Mouse (Mus musculus) heart, embryonic 13.5 days (tissue): ENCODE data around the gene Pcsk5. TPM values are rescaled to one million over a fixed set of nuclear protein-coding genes. Genes with fewer than 3 reads are reported as not detected.

Source experiments
- ATAC-seq: fragments of 200-750 bp; cut with Nextera tagmentation; 2 replicates; pipeline ENCODE4 v1.8.0; 2017; ENCODE audit warnings: moderate TSS enrichment; ENCODE audit not compliant: insufficient number of reproducible peaks, low FRiP score, low TSS enrichment; ENCODE audit errors: extremely low read depth
- H3K27ac ChIP-seq: fragments of 300-500 bp; sonication (generic); replicated peaks from 2 replicates; pipeline ENCODE4 v1.5.1; 2015; ENCODE audit warnings: moderate library complexity, mild to moderate bottlenecking, inconsistent platforms
- H3K27me3 ChIP-seq: fragments of 300-500 bp; sonication (generic); replicated peaks from 2 replicates; pipeline ENCODE4 v1.6.1; 2015; ENCODE audit warnings: mild to moderate bottlenecking, inconsistent platforms
- H3K36me3 ChIP-seq: fragments of 300-500 bp; sonication (generic); 2 replicates; pipeline ENCODE4 v1.6.1; 2015; ENCODE audit warnings: mild to moderate bottlenecking, inconsistent platforms
- H3K4me1 ChIP-seq: fragments of 300-500 bp; sonication (generic); 2 replicates; pipeline ENCODE4 v1.6.1; 2015; ENCODE audit warnings: inconsistent platforms
- H3K4me2 ChIP-seq: fragments of 300-500 bp; sonication (generic); 2 replicates; pipeline ENCODE4 v1.6.1; 2015; ENCODE audit warnings: inconsistent platforms, mild to moderate bottlenecking, moderate library complexity
- H3K4me3 ChIP-seq: fragments of 300-500 bp; sonication (generic); 2 replicates; pipeline ENCODE4 v1.5.1; 2015; ENCODE audit warnings: moderate library complexity, mild to moderate bottlenecking, inconsistent platforms
- H3K9ac ChIP-seq: fragments of 300-500 bp; sonication (generic); 2 replicates; pipeline ENCODE4 v1.6.1; 2015; ENCODE audit warnings: inconsistent platforms, mild to moderate bottlenecking, moderate library complexity
- H3K9me3 ChIP-seq: fragments of 300-500 bp; sonication (generic); 2 replicates; pipeline ENCODE4 v1.6.1; 2016; ENCODE audit warnings: inconsistent platforms
- WGBS: fragments of 180-500 bp; shearing (Covaris S2); methylation state at CpG from one replicate; pipeline ENCODE4 v1.1.7; 2015; ENCODE audit warnings: mixed read lengths; 5-methylcytosine and 5-hydroxymethylcytosine counted together
- polyA plus RNA-seq: library from polyadenylated mRNA; unstranded; fragments of >200 nt; fragmentation: Nextera tagmentation; extraction: Ambion mirVana; gene quantifications from 2 replicates; pipeline ENCODE4 v1.2.1, GENCODE M21; 2015

Gene Pcsk5
- polyA plus RNA-seq, 1 experiment from 2014 or later = 17.0 TPM

DNA sequence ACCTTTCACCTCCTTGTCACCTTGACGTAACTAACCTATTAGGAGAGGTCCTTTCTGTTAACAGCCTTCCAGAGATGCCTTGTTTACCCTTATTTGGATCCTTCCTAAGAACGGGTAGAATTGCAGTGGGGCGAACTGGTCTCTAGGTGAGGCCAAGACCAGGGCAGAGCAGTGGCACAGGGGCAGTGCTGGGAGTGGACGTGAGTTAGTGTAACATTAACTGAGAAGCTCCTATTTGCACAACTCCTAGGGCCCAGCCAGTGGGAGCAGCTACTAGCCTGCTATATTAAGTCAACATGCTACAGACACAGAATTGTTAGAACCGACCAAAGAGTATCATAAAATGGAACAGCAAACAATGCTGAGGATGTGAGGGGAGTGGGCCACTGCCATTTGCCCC is 30.8 kb downstream of the Pcsk5 start:
- Histone ChIP-seq H3K27me3 (no peaks in the 10 kb centered on the region), H3K9me3 (no peaks in the 10 kb centered on the region), H3K27ac (no peak overlapping the region), H3K4me1 (no peaks in the 10 kb centered on the region), H3K36me3 (no peaks in the 10 kb centered on the region), H3K4me3 (no peak overlapping the region), H3K9ac (no peak overlapping the region), H3K4me2 (no peak overlapping the region)
- WGBS = 75% methylated on average over 5 of the region's 5 CpGs
- ATAC-seq = no peak

DNA sequence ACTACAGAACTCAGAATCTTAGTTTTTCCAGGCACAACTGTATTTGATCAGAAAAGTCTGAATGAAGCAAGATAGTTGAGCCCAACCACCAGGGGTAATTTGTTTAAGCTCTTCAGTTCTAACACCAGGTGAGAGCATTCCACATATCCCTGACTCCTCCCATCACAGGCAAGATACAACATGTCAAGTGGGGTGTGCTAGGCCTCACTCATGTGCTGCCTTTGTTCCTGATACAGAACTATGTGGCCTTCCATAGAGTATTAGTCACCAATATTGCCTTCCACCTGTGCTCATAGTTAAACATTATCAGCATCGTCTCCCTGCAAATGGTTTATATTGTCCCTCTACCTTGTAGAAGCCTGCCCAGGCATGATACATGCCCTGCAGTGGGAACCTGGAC is 36.6 kb downstream of the Pcsk5 start:
- Histone ChIP-seq H3K9ac (no peak overlapping the region), H3K4me2 (no peak overlapping the region), H3K9me3 (no peaks in the 10 kb centered on the region), H3K4me1 (no peaks in the 10 kb centered on the region), H3K27me3 (no peaks in the 10 kb centered on the region), H3K27ac (no peak overlapping the region), H3K4me3 (no peak overlapping the region), H3K36me3 (no peaks in the 10 kb centered on the region)
- no peak for ATAC-seq
- 81% methylated on average over 1 of the region's 1 CpGs for WGBS

DNA sequence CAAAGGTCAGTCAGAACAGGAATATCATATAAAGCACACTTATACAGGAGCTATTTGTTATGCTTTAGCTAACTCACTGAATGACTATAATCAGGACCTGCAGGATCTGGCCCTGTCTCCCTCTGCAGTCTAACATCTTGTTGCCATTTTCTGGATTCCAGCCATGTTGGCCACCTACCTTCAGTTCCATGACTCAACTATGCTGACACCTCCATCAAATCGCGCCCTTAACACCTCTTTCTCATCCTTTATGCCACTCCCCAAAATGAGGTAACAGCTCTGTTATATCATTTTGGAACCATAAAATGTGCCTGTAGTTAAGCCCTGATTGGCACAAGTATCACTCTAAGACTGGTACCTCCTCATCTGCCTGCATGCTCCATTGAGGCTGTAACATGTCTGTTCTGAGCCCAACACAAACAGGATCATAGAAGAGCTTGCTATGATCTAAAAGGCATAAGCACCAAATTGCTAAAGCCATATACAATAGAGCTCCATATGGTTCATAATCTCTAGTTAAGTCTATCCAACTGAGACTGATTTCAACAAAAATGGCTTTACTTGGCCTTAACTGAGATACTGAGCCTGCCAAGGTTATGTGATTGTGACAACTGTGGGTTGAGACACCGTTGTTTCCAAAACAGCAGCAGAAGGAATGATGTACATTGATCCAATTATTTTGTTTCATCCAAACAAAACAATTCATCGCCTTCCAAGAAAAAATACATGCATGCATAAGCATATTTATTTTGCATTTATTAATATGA is 37.8 kb downstream of the Pcsk5 start:
- Histone ChIP-seq H3K4me1 (no peaks in the 10 kb centered on the region), H3K27me3 (no peaks in the 10 kb centered on the region), H3K9me3 (no peaks in the 10 kb centered on the region), H3K27ac (no peak overlapping the region), H3K4me2 (no peak overlapping the region), H3K36me3 (no peaks in the 10 kb centered on the region), H3K9ac (no peak overlapping the region), H3K4me3 (no peak overlapping the region)
- 88% methylated on average over 4 of the region's 4 CpGs for WGBS
- no peak for ATAC-seq

DNA sequence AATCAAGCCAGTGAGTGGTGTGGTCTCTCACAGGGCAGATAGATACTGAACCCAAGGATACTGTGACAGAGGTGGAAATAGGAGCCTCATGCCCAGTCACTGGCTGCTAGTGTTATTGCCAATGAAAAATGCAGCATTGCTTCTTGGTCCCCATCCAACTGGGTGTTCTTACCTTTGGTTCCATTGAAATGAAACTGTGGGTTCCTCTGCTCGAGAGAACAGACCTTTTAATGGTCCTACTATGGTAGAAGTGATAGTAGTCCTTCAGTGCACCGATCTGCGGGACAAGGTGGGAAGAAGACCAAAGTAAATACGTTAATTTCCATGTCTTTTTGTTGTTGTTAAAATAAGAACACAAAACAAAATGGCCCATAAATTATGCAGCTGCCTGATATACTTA is 44.0 kb downstream of the Pcsk5 start:
- no peak for ATAC-seq
- WGBS = 83% methylated on average over 4 of the region's 4 CpGs

DNA sequence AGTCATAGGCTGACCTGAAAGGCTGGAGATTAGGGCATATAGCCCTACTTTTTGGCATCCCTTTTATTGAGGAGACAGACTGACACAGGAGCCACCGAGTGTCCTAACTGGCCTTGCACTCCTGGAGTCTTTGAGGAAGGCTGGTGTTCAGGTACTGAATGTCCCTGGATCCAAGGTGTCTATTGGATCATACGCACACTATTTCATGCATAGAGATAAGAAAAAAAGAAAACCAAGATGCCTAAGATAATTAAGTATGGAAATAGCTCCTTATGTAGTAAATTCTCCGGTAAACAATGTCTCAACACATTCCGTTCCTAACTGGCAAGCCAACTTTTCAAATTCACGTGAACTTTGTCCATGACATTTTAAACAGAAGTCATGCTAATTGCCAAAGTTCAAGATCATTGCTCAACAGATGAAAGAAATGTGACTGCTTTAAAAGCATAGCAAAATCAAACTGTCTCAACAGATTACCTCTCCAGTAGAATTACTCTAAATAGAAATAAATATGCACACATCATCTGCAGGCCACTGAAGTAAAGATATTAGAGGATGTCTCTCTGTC is 45.9 kb downstream of the Pcsk5 start:
- no peak for ATAC-seq
- no peaks in the 10 kb centered on the region for H3K9me3 ChIP-seq
- H3K4me1 ChIP-seq = 0 out of 2 replicates have a peak, but pooled peaks cover 9% of the 10 kb centered on the region
- WGBS = 84% methylated on average over 5 of the region's 5 CpGs
- no peak overlapping the region for H3K4me2 ChIP-seq
- peaks cover 16% of the 10 kb centered on the region for H3K36me3 ChIP-seq
- H3K9ac ChIP-seq = no peak overlapping the region
- H3K27ac ChIP-seq = no peak overlapping the region
- H3K27me3 ChIP-seq = no peaks in the 10 kb centered on the region
- H3K4me3 ChIP-seq = no peak overlapping the region

More for the DNA sequence above, 44.0 kb downstream of the Pcsk5 start:
- Histone ChIP-seq H3K9me3 (no peaks in the 10 kb centered on the region), H3K4me2 (no peak overlapping the region), H3K36me3 (peaks cover 16% of the 10 kb centered on the region), H3K27ac (no peak overlapping the region), H3K9ac (no peak overlapping the region), H3K4me1 (0 out of 2 replicates have a peak, but pooled peaks cover 6% of the 10 kb centered on the region), H3K4me3 (no peak overlapping the region), H3K27me3 (no peaks in the 10 kb centered on the region)

DNA sequence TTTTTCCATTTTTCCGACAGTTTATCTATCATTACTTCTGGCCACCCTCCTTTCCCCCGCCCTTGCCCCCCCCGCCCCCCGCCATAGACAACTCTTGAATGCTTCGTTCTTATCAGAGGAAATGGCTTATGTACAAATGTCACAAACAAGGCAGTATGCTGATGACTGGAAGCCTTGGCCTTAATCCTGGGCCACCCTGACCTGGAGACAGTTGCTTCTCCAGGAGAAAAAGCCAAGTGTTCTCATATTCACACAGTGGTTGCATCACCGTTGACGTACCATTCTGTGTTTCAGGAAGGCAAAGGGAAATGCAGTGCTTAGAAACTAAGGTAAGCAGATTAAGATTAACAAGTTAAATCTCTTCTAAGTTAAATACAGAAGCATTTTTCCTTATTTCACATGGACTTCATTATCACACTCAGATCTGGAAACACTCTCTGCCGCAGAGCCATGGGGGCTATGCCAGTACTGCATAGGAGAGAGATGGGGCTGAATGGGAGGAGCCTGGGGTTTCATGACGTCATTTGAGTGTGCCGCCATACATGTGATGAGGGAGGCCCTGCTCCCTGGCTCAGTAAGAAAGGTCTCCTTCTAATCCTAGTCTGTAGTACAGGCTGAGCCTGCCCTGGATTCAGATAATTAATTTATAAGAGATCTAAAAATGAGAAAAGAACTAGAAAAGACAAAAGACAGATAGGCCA is 48.7 kb downstream of the Pcsk5 start:
- ATAC-seq = no peak
- no peaks in the 10 kb centered on the region for H3K27me3 ChIP-seq
- WGBS = 56% methylated on average over 10 of the region's 10 CpGs
- no peak overlapping the region for H3K9ac ChIP-seq
- peaks cover 16% of the 10 kb centered on the region for H3K36me3 ChIP-seq
- no peak overlapping the region for H3K4me3 ChIP-seq
- H3K27ac ChIP-seq = no peak overlapping the region
- H3K4me2 ChIP-seq = no peak overlapping the region
- H3K4me1 ChIP-seq = peaks cover 14% of the 10 kb centered on the region; the same call in 1 of the 2 replicates
- H3K9me3 ChIP-seq = no peaks in the 10 kb centered on the region

DNA sequence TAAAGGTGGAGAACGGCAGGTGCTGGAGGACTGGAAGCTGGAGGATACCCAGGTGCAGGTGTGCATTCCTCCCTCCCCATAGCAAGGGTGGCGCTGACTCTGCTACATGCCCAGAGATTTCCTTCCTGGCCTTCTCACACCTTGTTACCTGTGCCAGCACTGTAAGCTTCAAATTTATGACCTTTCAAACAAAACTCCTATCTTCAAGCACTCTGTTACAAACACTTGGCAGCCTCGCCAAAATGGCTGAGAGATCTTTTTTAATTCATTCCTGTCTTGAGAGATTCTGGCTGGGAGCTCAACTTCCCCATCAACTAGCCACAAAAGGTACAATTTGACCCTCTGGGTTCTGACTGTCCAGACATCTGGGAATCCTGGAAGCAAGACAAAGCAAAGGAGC is 50.7 kb downstream of the Pcsk5 start:
- H3K4me2 ChIP-seq = no peak overlapping the region
- H3K4me3 ChIP-seq = no peak overlapping the region

DNA sequence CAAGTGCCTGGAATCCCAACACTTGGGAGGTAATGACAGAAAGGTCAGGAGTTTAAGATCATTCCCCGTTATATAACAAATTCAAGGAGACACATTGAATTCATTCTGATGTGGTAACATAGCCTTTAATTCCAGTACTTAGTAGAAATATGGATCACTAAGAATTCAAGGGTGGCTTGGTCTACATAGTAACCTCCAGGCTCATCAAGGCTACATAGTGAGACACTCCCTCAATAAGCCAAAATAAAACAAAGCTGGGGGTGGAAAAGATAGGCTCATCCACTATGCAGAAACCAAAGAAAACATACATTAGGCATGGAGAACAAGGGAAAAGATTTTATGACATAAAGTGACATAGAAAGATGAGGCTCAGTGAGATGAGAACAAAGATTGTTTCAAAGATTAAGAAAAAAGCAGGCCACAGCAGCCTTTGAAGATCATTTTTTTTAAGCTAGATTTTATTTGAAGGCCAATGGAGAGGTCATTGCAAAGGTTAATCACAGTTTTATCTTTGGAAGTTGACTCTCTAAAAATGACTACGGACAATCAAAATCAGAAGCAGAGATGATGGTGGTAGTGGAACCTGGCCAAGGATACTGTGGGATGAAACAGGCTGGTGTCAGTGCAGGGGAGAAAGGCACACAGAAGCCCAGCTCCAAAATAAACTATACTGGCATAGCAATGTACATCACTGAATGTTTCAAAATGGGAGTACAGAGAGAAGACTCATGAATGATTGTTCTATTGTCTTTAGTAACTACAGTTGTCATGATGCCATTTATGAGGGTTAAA is 52.8 kb downstream of the Pcsk5 start:
- no peaks in the 10 kb centered on the region for H3K27me3 ChIP-seq

More for the DNA sequence above, 50.7 kb downstream of the Pcsk5 start:
- Histone ChIP-seq H3K9ac (no peak overlapping the region), H3K9me3 (no peaks in the 10 kb centered on the region), H3K27me3 (no peaks in the 10 kb centered on the region), H3K36me3 (no peaks in the 10 kb centered on the region), H3K4me1 (peaks cover 21% of the 10 kb centered on the region; the same call in 1 of the 2 replicates), H3K27ac (no peak overlapping the region)
- WGBS = 82% methylated on average over 3 of the region's 3 CpGs
- ATAC-seq = no peak

DNA sequence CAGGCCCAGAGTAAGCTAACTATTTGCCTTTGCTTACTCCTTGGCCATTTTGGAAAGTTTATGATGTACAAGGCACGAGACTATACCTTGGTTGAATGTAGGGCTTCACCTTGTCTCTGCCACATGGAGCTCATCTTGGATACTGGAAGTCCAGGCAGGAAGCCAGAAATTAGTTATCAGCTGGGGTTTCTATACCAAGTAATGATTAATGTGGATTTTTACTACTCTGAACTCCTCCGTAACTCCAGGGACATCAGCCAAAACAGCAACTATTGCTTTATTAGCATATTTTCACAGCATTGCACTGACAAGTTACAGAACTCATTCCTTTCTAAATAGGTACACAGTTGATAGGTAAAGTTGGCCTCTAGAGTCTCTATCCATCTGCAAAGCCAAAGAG is 54.2 kb downstream of the Pcsk5 start:
- Histone ChIP-seq H3K9me3 (no peaks in the 10 kb centered on the region), H3K27ac (no peak overlapping the region), H3K36me3 (no peaks in the 10 kb centered on the region), H3K4me2 (no peak overlapping the region), H3K4me3 (no peak overlapping the region), H3K9ac (no peak overlapping the region), H3K27me3 (no peaks in the 10 kb centered on the region), H3K4me1 (peaks cover 14% of the 10 kb centered on the region; the same call in 1 of the 2 replicates)
- ATAC-seq = no peak
- 63% methylated on average over 2 of the region's 2 CpGs for WGBS

More for the DNA sequence above, 52.8 kb downstream of the Pcsk5 start:
- Histone ChIP-seq H3K4me3 (no peak overlapping the region), H3K9me3 (no peaks in the 10 kb centered on the region), H3K4me1 (peaks cover 21% of the 10 kb centered on the region; the same call in 1 of the 2 replicates), H3K4me2 (no peak overlapping the region), H3K9ac (no peak overlapping the region), H3K27ac (no peak overlapping the region), H3K36me3 (no peaks in the 10 kb centered on the region)
- no peak for ATAC-seq
- WGBS = 67% methylated on average over 2 of the region's 2 CpGs

DNA sequence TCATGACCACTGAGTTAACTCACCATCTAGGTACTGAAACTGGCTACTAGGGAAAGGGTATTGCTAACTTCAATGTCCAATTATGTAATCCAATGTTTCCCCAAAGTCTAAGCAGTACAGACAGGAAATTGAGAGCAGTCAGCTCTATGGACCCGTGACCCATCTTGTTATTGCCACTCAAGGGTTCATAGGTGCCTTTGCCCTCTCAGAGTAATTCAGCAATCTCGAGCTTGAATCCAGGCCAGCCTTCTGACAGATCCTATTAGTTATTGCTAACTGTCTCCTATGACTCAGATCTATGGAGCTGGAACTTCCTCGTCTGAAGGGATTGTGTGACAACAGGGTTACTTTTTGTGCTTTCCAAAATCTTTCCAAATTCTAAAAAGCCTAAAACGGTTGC is 56.1 kb downstream of the Pcsk5 start:
- H3K36me3 ChIP-seq = no peaks in the 10 kb centered on the region
- no peaks in the 10 kb centered on the region for H3K27me3 ChIP-seq
- peaks cover 13% of the 10 kb centered on the region for H3K4me1 ChIP-seq
- ATAC-seq = no peak
- H3K4me2 ChIP-seq = no peak overlapping the region
- H3K4me3 ChIP-seq = no peak overlapping the region
- no peak overlapping the region for H3K9ac ChIP-seq
- H3K9me3 ChIP-seq = no peaks in the 10 kb centered on the region
- no peak overlapping the region for H3K27ac ChIP-seq
- 65% methylated on average over 4 of the region's 4 CpGs for WGBS

DNA sequence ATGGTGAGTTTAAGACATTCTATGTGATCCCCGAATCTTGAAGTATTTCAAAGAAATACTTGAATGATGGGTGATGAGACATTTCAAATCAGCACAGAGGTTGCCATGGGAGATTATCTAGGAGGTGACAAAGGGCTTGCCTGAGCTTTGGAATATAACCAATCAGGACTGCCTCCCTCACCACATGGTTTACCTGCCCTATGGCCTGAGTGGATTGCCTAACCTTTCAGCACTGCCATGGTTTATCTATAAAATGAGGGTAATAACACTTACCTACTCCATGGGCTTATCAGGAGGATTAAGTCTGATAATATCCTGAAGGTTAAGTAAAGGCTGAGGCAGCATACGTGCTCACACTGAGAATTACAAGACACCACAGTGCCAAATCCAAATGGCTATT is 61.5 kb downstream of the Pcsk5 start:
- no peak overlapping the region for H3K27ac ChIP-seq
- H3K9ac ChIP-seq = no peak overlapping the region
- H3K27me3 ChIP-seq = no peaks in the 10 kb centered on the region
- no peak overlapping the region for H3K4me2 ChIP-seq
- peaks cover 5% of the 10 kb centered on the region; the same call in 1 of the 2 replicates for H3K4me1 ChIP-seq
- no peak overlapping the region for H3K4me3 ChIP-seq
- H3K9me3 ChIP-seq = no peaks in the 10 kb centered on the region
- no peaks in the 10 kb centered on the region for H3K36me3 ChIP-seq
- WGBS = 38% methylated on average over 2 of the region's 2 CpGs
- ATAC-seq = no peak
